Mouse (Mus musculus) MEL (cell line): ENCODE measurements around the gene Matn3.

ENCODE experiments used
- CTCF ChIP-seq, 3 experiments: IDR thresholded peaks in 2 of 3; conservative IDR thresholded peaks in 1 of 3; 2 replicates each; pipeline ENCODE4 v1.5.1; 2011 to 2012; ENCODE audit warnings: low read length in 3 of 3, low read depth in 2 of 3, mild to moderate bottlenecking in 2 of 3, improper control_type of control experiment in 1 of 3, inconsistent platforms in 1 of 3, mixed read lengths in 1 of 3, moderate library complexity in 1 of 3; ENCODE audit not compliant: control insufficient read depth in 1 of 3, insufficient read depth in 1 of 3, poor library complexity in 1 of 3, severe bottlenecking in 1 of 3
- ELF1 ChIP-seq: IDR thresholded peaks from 2 replicates; pipeline ENCODE4 v1.6.1; 2014; ENCODE audit warnings: low read depth, mild to moderate bottlenecking, inconsistent platforms, low read length, improper control_type of control experiment, moderate library complexity
- EP300 ChIP-seq, 2 experiments: IDR thresholded peaks; 2 replicates each; pipeline ENCODE4 v1.6.1; 2011; ENCODE audit warnings: improper control_type of control experiment in 2 of 2, low read length in 2 of 2, low read depth in 1 of 2, mild to moderate bottlenecking in 1 of 2
- ETS1 ChIP-seq: IDR thresholded peaks from 2 replicates; pipeline ENCODE4 v1.6.1; 2012; ENCODE audit warnings: low read depth, mild to moderate bottlenecking, inconsistent platforms, low read length, improper control_type of control experiment, moderate library complexity
- MAFK ChIP-seq: IDR thresholded peaks from 2 replicates; pipeline ENCODE4 v1.6.1; 2011; ENCODE audit warnings: low read depth, mild to moderate bottlenecking, low read length, improper control_type of control experiment, borderline replicate concordance
- POLR2A ChIP-seq, 2 experiments: IDR thresholded peaks; 2 replicates each; pipeline ENCODE4 v1.6.1; 2011 to 2012; ENCODE audit warnings: low read length in 2 of 2, mild to moderate bottlenecking in 2 of 2, control low read depth in 1 of 2, improper control_type of control experiment in 1 of 2, low read depth in 1 of 2, moderate library complexity in 1 of 2; ENCODE audit not compliant: control insufficient read depth in 1 of 2, insufficient read depth in 1 of 2, poor library complexity in 1 of 2
- RCOR1 ChIP-seq: IDR thresholded peaks from 2 replicates; pipeline ENCODE4 v1.6.1; 2012; ENCODE audit warnings: low read depth, mild to moderate bottlenecking, inconsistent platforms, low read length, improper control_type of control experiment
- TAL1 ChIP-seq: IDR thresholded peaks from 2 replicates; pipeline ENCODE4 v1.6.1; 2012; ENCODE audit warnings: mild to moderate bottlenecking, inconsistent platforms, low read length, moderate library complexity, mixed read lengths
- TBP ChIP-seq: IDR thresholded peaks from 2 replicates; pipeline ENCODE4 v1.8.0; 2011; ENCODE audit warnings: low read depth, low read length, improper control_type of control experiment
- UBTF ChIP-seq: IDR thresholded peaks from 2 replicates; pipeline ENCODE4 v1.6.1; 2012; ENCODE audit warnings: low read depth, mild to moderate bottlenecking, inconsistent platforms, low read length, improper control_type of control experiment, moderate library complexity, borderline replicate concordance; ENCODE audit not compliant: insufficient read depth

- TF ChIP-seq EP300 (IDR thresholded peaks at IDR 0.05; ENCODE audit: low read depth in 1 of 2, low read length in 2 of 2) = no peak
- no peak for TF ChIP-seq ETS1
- TF ChIP-seq UBTF = no peak
- TF ChIP-seq CTCF (IDR thresholded peaks at IDR 0.05 in 2 of 3, conservative IDR thresholded peaks at IDR 0.05 in 1 of 3; ENCODE audit: control insufficient read depth in 1 of 3, insufficient read depth in 1 of 3, low read depth in 2 of 3, low read length in 3 of 3, poor library complexity in 1 of 3, severe bottlenecking in 1 of 3) = no peak
- TF ChIP-seq TAL1 = no peak
- no peak for TF ChIP-seq ELF1
- TF ChIP-seq POLR2A (IDR thresholded peaks at IDR 0.05; ENCODE audit: control insufficient read depth in 1 of 2, insufficient read depth in 1 of 2, low read depth in 1 of 2, low read length in 2 of 2, poor library complexity in 1 of 2) = no peak
- no peak for TF ChIP-seq TBP
- TF ChIP-seq MAFK = no peak
- TF ChIP-seq RCOR1 = no peak
Measured at GRCm38 (mm10) chr12:8954161-8954561, 6.4 kb downstream of the Matn3 start.
